Mouse (Mus musculus): ENCODE results near the gene Polr2j.

- TF ChIP-seq GATA1 (IDR thresholded peaks at IDR 0.05; ENCODE audit: low read length) (no peak), TAL1 (IDR thresholded peaks at IDR 0.05; ENCODE audit: low read length) (no peak)
Observed at GRCm38 (mm10) chr5:136077001-136077550, 39.4 kb upstream of the Polr2j start.
